Mouse (Mus musculus): ENCODE measurements around the gene Ldb2.

DNA sequence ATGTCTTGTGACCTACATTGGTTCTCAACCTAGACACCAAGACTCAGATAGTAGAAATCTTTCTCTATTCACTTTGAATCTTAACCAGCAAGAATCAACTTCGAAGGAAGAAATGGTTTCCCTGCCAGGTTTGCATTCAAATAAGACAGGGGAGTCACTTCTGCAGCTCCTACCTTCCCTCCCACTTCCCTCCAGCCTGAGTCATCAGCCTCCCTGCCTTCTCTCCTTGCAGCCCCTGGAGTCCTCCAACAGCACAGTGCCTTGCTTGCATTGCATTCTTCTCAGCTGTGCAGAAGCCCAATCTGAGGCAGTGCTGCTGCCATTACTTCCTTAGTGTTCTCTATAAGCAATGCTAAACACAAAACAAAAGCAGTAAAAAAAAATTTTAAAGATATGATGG lies 79.6 kb downstream of the Ldb2 start:
- TF ChIP-seq ETS1 (IDR thresholded peaks at IDR 0.05; ENCODE audit: low read depth, low read length) (no peak), KAT2A (conservative IDR thresholded peaks at IDR 0.05; ENCODE audit: low read depth, low read length) (no peak), CTCF (IDR thresholded peaks at IDR 0.05 in 2 of 3, conservative IDR thresholded peaks at IDR 0.05 in 1 of 3; ENCODE audit: control insufficient read depth in 1 of 3, insufficient read depth in 1 of 3, low read depth in 2 of 3, low read length in 3 of 3, poor library complexity in 1 of 3, severe bottlenecking in 1 of 3) (no peak)
